Mouse (Mus musculus) heart, embryonic 11.5 days (tissue): ENCODE measurements around the gene Vti1a. TPM values are rescaled to one million over a fixed set of nuclear protein-coding genes. Genes with fewer than 3 reads are reported as not detected.
A peak's percentile ranks its signal among the peaks of the same experiment; 100 is the strongest.

ENCODE experiments used
- ATAC-seq: fragments of 200-750 bp; cut with Nextera tagmentation; replicated peaks from 2 replicates; pipeline ENCODE4 v1.8.0; 2017; ENCODE audit warnings: moderate library complexity; ENCODE audit not compliant: insufficient number of reproducible peaks, low FRiP score, low TSS enrichment
- H3K27ac ChIP-seq: fragments of 300-500 bp; sonication (generic); 2 replicates; pipeline ENCODE4 v1.5.1; 2014; ENCODE audit warnings: mild to moderate bottlenecking, low read depth, low read length
- H3K27me3 ChIP-seq: fragments of 300-500 bp; sonication (generic); 2 replicates; pipeline ENCODE4 v1.6.1; 2014; ENCODE audit warnings: mild to moderate bottlenecking, low read length, mixed read lengths; ENCODE audit not compliant: control insufficient read depth, insufficient read depth
- H3K36me3 ChIP-seq: fragments of 300-500 bp; sonication (generic); 2 replicates; pipeline ENCODE4 v1.6.1; 2014; ENCODE audit warnings: mild to moderate bottlenecking, low read length, moderate library complexity, mixed read lengths; ENCODE audit not compliant: control insufficient read depth, insufficient read depth
- H3K4me1 ChIP-seq: fragments of 300-500 bp; sonication (generic); 2 replicates; pipeline ENCODE4 v1.6.1; 2014; ENCODE audit warnings: low read length; ENCODE audit not compliant: control insufficient read depth, insufficient read depth
- H3K4me2 ChIP-seq: fragments of 300-500 bp; sonication (generic); 2 replicates; pipeline ENCODE4 v1.6.1; 2014; ENCODE audit warnings: mild to moderate bottlenecking, moderate library complexity
- H3K4me3 ChIP-seq: fragments of 300-500 bp; sonication (generic); 2 replicates; pipeline ENCODE4 v1.5.1; 2014; ENCODE audit warnings: low read depth, low read length
- H3K9ac ChIP-seq: fragments of 300-500 bp; sonication (generic); 2 replicates; pipeline ENCODE4 v1.6.1; 2014; ENCODE audit warnings: mild to moderate bottlenecking, low read depth, low read length, moderate library complexity
- H3K9me3 ChIP-seq: fragments of 300-500 bp; sonication (generic); replicated peaks from 2 replicates; pipeline ENCODE4 v1.6.1; 2016; ENCODE audit warnings: low read length; ENCODE audit not compliant: control insufficient read depth
- WGBS: fragments of 180-500 bp; shearing (Covaris S2); extraction: QIAGEN DNeasy Blood & Tissue Kit; methylation state at CpG from one replicate; pipeline ENCODE4 v1.1.7; 2014; ENCODE audit not compliant: insufficient replicate concordance; 5-methylcytosine and 5-hydroxymethylcytosine counted together
- polyA plus RNA-seq: library from polyadenylated mRNA; unstranded; fragments of >200 nt; fragmentation: Nextera tagmentation; extraction: Ambion mirVana; gene quantifications from 2 replicates; pipeline ENCODE4 v1.2.1, GENCODE M21; 2014

Vti1a gene
- polyA plus RNA-seq, 1 experiment from 2014 or later, result 19.0 TPM

DNA sequence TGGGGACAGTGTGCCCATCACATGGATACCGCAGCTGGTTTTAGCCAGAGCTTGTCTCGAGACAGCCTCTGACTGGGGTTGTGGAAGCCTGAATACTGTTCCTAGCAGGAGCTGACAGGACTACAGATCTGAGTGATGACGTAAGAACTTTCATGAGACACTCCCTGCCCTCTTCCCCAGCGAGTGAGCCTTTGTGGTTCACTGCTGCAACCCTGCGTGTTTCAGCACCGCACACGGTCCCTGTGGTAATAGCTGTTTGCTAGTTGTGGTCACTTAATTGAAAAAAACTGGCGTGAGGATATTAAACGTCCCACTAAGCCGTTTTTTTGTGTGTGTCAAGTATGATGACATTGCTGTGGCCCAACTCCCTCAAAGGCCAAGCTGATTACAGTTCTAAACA lies 232.6 kb downstream of the Vti1a start:
- no peak overlapping the region for H3K9ac ChIP-seq
- H3K27ac ChIP-seq, result no peak overlapping the region
- no peaks in the 10 kb centered on the region for H3K27me3 ChIP-seq
- ATAC-seq, result no peak
- peaks cover 31% of the 10 kb centered on the region for H3K4me1 ChIP-seq
- 65% methylated on average over 10 of the region's 10 CpGs for WGBS
- H3K9me3 ChIP-seq, result no peaks in the 10 kb centered on the region
- H3K4me3 ChIP-seq, result no peak overlapping the region
- no peaks in the 10 kb centered on the region for H3K36me3 ChIP-seq
- H3K4me2 ChIP-seq, result no peak overlapping the region

DNA sequence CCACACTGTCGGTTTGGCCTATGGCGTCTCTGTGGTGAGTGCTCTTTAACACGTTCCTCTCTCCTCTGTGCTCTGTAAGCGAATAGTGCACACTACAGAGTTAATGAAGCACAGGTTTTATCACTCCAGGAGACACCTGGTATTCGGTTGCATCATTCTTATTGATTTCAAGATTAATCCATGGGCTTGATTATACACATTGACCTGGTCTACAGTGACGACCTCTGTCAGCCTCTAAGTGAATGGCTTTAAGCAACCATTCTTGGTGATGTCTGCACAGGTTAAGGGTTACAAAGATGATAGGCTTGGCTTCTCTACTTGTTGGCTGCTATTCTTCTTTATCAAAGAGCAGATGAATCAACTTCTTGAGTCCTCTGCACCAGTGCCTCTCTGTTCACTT lies 234.1 kb downstream of the Vti1a start:
- Histone ChIP-seq H3K4me3 (no peak overlapping the region), H3K27ac (no peak overlapping the region), H3K4me2 (no peak overlapping the region), H3K36me3 (no peaks in the 10 kb centered on the region), H3K27me3 (no peaks in the 10 kb centered on the region), H3K9ac (no peak overlapping the region), H3K4me1 (peaks cover 26% of the 10 kb centered on the region), H3K9me3 (no peaks in the 10 kb centered on the region)
- ATAC-seq, result no peak
- WGBS, result 82% methylated on average over 6 of the region's 6 CpGs

DNA sequence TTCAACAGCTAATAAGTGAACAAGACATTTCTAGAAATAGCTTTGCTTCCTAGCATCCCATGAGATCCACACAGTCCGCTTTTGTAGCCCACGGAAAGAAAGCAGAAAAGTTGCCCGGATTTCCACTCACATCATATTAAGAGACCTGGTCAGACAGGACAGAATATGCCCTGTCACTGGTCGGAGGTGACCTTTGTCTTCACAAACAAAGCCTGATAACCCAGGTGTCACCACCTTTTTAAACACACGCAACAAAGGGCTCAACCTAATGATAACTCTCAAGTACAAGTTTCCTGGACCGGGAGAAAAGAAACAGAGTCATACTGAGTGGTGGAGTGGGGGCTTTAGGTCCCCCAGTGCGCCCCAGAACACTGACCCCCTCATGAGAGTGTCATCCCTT lies 236.2 kb downstream of the Vti1a start:
- no peaks in the 10 kb centered on the region for H3K27me3 ChIP-seq
- ATAC-seq, result no peak
- no peak overlapping the region for H3K4me3 ChIP-seq
- H3K27ac ChIP-seq, result peak overlapping the region; percentile 11; the same call in 1 of the 2 replicates
- H3K9me3 ChIP-seq, result no peaks in the 10 kb centered on the region
- 32% methylated on average over 7 of the region's 7 CpGs for WGBS
- no peaks in the 10 kb centered on the region for H3K36me3 ChIP-seq
- H3K9ac ChIP-seq, result no peak overlapping the region
- H3K4me2 ChIP-seq, result no peak overlapping the region
- H3K4me1 ChIP-seq, result peaks cover 37% of the 10 kb centered on the region

- no peak for ATAC-seq
- no peak overlapping the region for H3K4me3 ChIP-seq
- H3K9ac ChIP-seq, result no peak overlapping the region
- H3K4me2 ChIP-seq, result no peak overlapping the region
- WGBS, result 58% methylated on average over 7 of the region's 7 CpGs
- no peak overlapping the region for H3K27ac ChIP-seq
- H3K36me3 ChIP-seq, result no peaks in the 10 kb centered on the region
- H3K9me3 ChIP-seq, result no peaks in the 10 kb centered on the region
- peaks cover 37% of the 10 kb centered on the region for H3K4me1 ChIP-seq
- no peaks in the 10 kb centered on the region for H3K27me3 ChIP-seq
Observed at GRCm38 (mm10) chr19:55552861-55553260, 236.8 kb downstream of the Vti1a start.

GRCm38 (mm10) chr19:55554295-55554694 lies 238.2 kb downstream of the Vti1a start:
- Histone ChIP-seq H3K27me3 (no peaks in the 10 kb centered on the region), H3K4me2 (no peak overlapping the region), H3K4me1 (peaks cover 31% of the 10 kb centered on the region), H3K27ac (no peak overlapping the region), H3K36me3 (no peaks in the 10 kb centered on the region), H3K9ac (no peak overlapping the region), H3K9me3 (no peaks in the 10 kb centered on the region), H3K4me3 (no peak overlapping the region)
- no peak for ATAC-seq
- WGBS, result 38% methylated on average over 5 of the region's 5 CpGs

DNA sequence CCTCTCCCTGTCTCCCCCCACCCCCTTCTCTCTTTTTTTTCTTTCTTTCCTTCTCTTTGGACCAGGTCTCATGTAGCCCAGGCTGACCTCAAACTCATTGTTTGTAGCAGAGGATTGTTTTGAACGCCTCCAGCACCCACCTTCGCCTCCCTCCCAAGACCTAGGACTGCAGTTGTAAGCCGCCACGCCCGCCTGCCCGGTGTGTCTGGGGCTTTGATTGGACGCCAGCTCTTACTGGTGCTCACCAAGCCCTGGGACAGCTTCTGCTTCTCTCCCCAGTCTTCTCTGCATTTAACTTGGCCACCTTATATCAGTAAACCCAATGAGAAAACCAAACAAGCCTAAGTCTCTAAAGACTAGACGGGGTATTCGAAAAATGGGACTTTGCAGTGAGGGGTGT lies 238.6 kb downstream of the Vti1a start:
- H3K36me3 ChIP-seq, result no peaks in the 10 kb centered on the region
- no peaks in the 10 kb centered on the region for H3K9me3 ChIP-seq
- no peak overlapping the region for H3K9ac ChIP-seq
- H3K27me3 ChIP-seq, result no peaks in the 10 kb centered on the region
- WGBS, result 72% methylated on average over 9 of the region's 9 CpGs
- ATAC-seq, result no peak
- no peak overlapping the region for H3K27ac ChIP-seq
- peaks cover 35% of the 10 kb centered on the region for H3K4me1 ChIP-seq
- H3K4me2 ChIP-seq, result no peak overlapping the region
- no peak overlapping the region for H3K4me3 ChIP-seq

DNA sequence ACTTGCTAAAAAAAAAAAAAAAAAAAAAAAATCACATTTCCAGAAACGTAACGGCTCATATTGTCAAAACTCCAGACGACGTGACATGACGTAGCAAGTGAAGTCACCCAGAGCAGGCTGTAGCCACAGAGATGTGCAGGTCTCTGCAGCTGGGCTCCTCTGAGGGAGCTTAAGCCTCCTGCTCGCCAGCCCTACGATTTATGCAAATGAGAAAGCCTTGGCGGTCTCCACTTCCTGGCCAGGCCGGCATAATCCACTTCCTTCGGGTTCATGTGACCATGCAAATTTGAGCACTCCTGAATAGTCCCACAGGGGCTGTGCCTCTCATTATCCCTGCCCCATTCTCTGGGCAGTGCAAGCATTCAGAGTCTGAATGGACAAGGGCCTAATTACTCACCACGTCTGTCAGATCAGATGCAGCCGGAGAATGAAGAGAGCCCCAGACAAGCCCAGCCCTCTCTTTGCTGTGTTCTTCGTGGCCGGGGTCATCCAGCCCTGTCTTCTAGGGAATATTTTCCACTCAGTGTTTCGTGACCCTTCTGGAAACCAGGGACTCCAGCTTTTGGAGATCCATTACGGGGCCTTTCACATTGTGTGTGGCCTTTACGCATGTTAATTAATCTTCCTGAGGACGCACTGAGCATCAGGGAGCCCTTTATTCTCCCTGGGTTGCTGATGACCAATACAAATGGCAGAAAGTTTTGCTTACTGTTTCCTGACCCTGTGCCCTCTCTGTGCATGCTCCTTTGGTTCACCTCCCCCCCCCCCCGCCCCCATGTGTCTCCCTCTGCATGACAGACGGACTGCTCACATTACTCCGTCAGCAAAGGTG lies 240.3 kb downstream of the Vti1a start:
- Histone ChIP-seq H3K9me3 (no peaks in the 10 kb centered on the region), H3K27me3 (no peaks in the 10 kb centered on the region), H3K4me1 (peaks cover 30% of the 10 kb centered on the region), H3K27ac (peak overlapping the region; percentile 15; the same call in 1 of the 2 replicates), H3K4me3 (peak overlapping the region; percentile 8), H3K4me2 (peak overlapping the region; percentile 56), H3K9ac (peak overlapping the region; percentile 49; the same call in 1 of the 2 replicates), H3K36me3 (no peaks in the 10 kb centered on the region)
- WGBS, result 24% methylated on average over 21 of the region's 21 CpGs
- ATAC-seq, result peak; percentile 69

DNA sequence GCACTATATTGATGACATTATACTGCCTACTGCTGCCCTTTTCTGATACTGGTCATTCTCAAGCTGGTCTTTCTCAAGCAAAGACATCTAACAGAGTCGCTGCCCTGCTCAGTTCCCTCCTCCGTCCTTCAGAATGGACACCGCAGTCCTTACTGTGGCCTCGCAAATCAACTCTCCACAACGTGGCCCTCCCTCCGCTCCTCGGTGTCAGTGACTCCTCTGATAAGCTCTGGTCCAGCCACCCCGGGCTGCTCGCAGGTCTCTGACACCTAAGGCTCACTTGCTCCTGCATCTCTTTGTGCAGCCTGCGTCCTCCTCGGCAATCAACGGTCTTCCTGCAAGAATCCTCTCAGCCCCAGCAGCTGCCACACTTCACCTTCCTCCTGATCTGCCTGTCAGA lies 243.2 kb downstream of the Vti1a start:
- ATAC-seq, result no peak
- H3K9me3 ChIP-seq, result no peaks in the 10 kb centered on the region
- no peak overlapping the region for H3K4me2 ChIP-seq
- no peaks in the 10 kb centered on the region for H3K27me3 ChIP-seq
- WGBS, result 30% methylated on average over 12 of the region's 12 CpGs
- H3K4me1 ChIP-seq, result peaks cover 41% of the 10 kb centered on the region
- H3K9ac ChIP-seq, result no peak overlapping the region
- no peak overlapping the region for H3K4me3 ChIP-seq
- no peak overlapping the region for H3K27ac ChIP-seq
- H3K36me3 ChIP-seq, result no peaks in the 10 kb centered on the region
